Mouse (Mus musculus): ENCODE data around the gene Cpox. TPM values are rescaled to one million over a fixed set of nuclear protein-coding genes. Genes with fewer than 3 reads are reported as not detected.

The Cpox gene
- polyA plus RNA-seq, 1 experiment, result 29.8 TPM

DNA sequence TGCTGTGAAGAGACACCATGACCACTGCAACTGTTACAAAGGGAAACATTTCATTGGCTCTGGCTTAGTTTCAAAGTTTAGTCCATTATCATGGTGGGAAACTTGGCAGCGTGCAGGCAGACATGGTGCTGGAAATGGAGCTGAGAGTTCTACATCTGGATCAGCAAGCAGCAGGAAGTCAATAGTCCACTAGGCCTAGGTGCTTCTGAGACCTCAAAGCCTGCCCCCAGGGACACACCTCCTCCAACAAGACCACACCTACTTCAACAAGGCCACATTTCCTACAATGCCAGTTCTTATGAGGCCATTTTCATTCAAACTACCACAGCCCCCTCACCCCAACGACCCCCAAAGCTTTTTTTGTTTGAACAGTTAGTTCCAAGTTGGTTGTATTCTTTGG lies 40.4 kb upstream of the Cpox start:
- WGBS, result 68% methylated on average over 2 of the region's 2 CpGs

DNA sequence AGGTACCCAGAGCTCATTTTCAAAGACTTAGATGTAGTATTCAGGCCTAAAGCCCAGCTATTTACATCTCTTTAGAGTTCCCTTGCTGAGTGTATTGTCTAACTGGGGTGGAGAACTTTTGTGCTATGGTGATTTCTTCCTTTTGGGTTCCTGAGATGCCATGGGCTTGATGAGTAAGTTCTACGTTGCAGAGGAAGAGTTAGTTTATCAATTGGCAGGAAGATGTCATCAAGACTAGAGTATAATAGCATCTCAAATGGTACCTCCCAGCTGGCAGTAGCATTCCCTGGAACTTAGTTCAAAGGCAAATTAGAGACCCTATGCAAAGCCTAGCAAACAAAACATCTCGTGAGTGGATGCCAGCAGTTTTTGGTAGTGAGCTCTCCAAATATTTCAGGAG lies 34.2 kb upstream of the Cpox start:
- 68% methylated on average over 2 of the region's 2 CpGs for whole genome bisulfite sequencing
- no peaks in the 10 kb centered on the region; the same call in 1 of the 2 replicates for H3K27me3 ChIP-seq (replicated peaks; ENCODE audit: control insufficient read depth, insufficient read depth, low read length)
- TF ChIP-seq POLR2A (IDR thresholded peaks at IDR 0.05; ENCODE audit: low read depth, low read length), result no peak
- TF ChIP-seq CTCF (conservative IDR thresholded peaks at IDR 0.05; ENCODE audit: insufficient read depth, insufficient read length, low read depth, low read length), result no peak

More for the DNA sequence above, 40.4 kb upstream of the Cpox start:
- no peaks in the 10 kb centered on the region for H3K36me3 ChIP-seq (ENCODE audit: control insufficient read depth, insufficient read depth, low read length)
- no peak overlapping the region for H3K4me3 ChIP-seq (ENCODE audit: insufficient read depth, low read depth, low read length)
- no peak for DNase-seq
- no peak overlapping the region for H3K27ac ChIP-seq (ENCODE audit: insufficient read depth, low read depth, low read length)
- no peaks in the 10 kb centered on the region for H3K4me1 ChIP-seq (ENCODE audit: control insufficient read depth, insufficient read depth, low read length)
- TF ChIP-seq POLR2A (IDR thresholded peaks at IDR 0.05; ENCODE audit: low read depth, low read length) (no peak), CTCF (conservative IDR thresholded peaks at IDR 0.05; ENCODE audit: insufficient read depth, insufficient read length, low read depth, low read length) (no peak)
- no peaks in the 10 kb centered on the region for H3K27me3 ChIP-seq (replicated peaks; ENCODE audit: control insufficient read depth, insufficient read depth, low read length)

DNA sequence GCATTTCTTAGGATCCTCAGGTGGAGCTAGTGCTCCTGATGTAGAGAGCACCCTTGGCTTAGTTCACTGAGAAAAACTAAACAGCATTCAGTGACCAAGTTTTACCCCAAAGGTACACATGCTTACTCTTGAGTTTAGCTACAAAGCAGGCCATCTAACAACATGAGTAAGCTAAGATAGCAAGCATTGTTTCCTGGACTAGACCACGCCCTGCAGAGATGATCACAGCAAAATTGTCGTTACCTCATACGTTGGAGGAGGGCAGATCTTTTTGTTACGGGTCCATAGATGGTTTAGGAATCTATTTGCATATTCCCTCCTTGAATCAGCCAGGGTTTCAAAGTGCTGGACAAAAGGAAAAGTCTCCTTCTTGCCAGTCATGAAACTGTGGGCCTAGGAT lies 32.6 kb upstream of the Cpox start:
- H3K4me1 ChIP-seq (ENCODE audit: control insufficient read depth, insufficient read depth, low read length), result no peaks in the 10 kb centered on the region
- no peaks in the 10 kb centered on the region for H3K36me3 ChIP-seq (ENCODE audit: control insufficient read depth, insufficient read depth, low read length)
- no peak overlapping the region for H3K4me3 ChIP-seq (ENCODE audit: insufficient read depth, low read depth, low read length)
- no peak for DNase-seq
- WGBS, result 83% methylated on average over 4 of the region's 4 CpGs
- no peaks in the 10 kb centered on the region; the same call in 1 of the 2 replicates for H3K27me3 ChIP-seq (replicated peaks; ENCODE audit: control insufficient read depth, insufficient read depth, low read length)
- TF ChIP-seq POLR2A (IDR thresholded peaks at IDR 0.05; ENCODE audit: low read depth, low read length), result no peak
- TF ChIP-seq CTCF (conservative IDR thresholded peaks at IDR 0.05; ENCODE audit: insufficient read depth, insufficient read length, low read depth, low read length), result no peak
- H3K27ac ChIP-seq (ENCODE audit: insufficient read depth, low read depth, low read length), result no peak overlapping the region

More for the DNA sequence above, 34.2 kb upstream of the Cpox start:
- DNase-seq, result no peak
- Histone ChIP-seq H3K27ac (ENCODE audit: insufficient read depth, low read depth, low read length) (no peak overlapping the region), H3K36me3 (ENCODE audit: control insufficient read depth, insufficient read depth, low read length) (no peaks in the 10 kb centered on the region), H3K4me1 (ENCODE audit: control insufficient read depth, insufficient read depth, low read length) (no peaks in the 10 kb centered on the region), H3K4me3 (ENCODE audit: insufficient read depth, low read depth, low read length) (no peak overlapping the region)

- WGBS, result 43% methylated on average over 7 of the region's 7 CpGs
- Histone ChIP-seq H3K27me3 (replicated peaks; ENCODE audit: control insufficient read depth, insufficient read depth, low read length) (no peaks in the 10 kb centered on the region; the same call in 1 of the 2 replicates), H3K36me3 (ENCODE audit: control insufficient read depth, insufficient read depth, low read length) (no peaks in the 10 kb centered on the region), H3K27ac (ENCODE audit: insufficient read depth, low read depth, low read length) (no peak overlapping the region), H3K4me3 (ENCODE audit: insufficient read depth, low read depth, low read length) (no peak overlapping the region), H3K4me1 (ENCODE audit: control insufficient read depth, insufficient read depth, low read length) (no peaks in the 10 kb centered on the region)
- DNase-seq, result no peak
- TF ChIP-seq POLR2A (IDR thresholded peaks at IDR 0.05; ENCODE audit: low read depth, low read length), result no peak
- no peak for TF ChIP-seq CTCF (conservative IDR thresholded peaks at IDR 0.05; ENCODE audit: insufficient read depth, insufficient read length, low read depth, low read length)
Observed at GRCm38 (mm10) chr16:58638016-58638415, 32.1 kb upstream of the Cpox start.

DNA sequence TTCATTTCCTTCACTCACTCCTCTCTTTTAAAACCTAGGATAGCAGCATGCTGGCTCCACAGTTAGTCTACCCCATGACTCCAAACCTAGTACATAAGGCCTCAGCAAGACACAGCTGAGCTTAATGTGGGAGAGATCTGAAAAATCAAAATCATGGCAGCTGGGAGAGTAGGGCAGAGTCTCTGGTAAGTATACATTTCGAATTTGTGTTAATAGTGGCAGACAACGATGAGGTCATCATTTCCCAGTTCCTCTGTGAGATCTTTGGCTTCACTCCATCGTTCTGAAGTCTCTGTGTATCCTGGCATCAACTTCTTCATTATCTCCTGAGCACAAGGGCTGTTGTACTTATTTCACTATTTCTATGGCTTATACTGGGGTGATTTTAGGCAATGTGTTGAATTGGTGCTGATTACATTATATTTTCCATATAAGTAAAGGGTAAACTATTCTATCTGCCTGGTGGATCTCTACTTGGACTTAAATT lies 31.4 kb upstream of the Cpox start, which contains the start of gene E330017A01Rik:
Gene E330017A01Rik, minus strand, starts transcription at position 51 of the 487 bp plus-strand sequence.
- DNase-seq, result no peak
- 69% methylated on average over 3 of the region's 3 CpGs for WGBS
- Histone ChIP-seq H3K36me3 (ENCODE audit: control insufficient read depth, insufficient read depth, low read length) (no peaks in the 10 kb centered on the region), H3K4me3 (ENCODE audit: insufficient read depth, low read depth, low read length) (no peak within 1 kb of the TSS), H3K27ac (ENCODE audit: insufficient read depth, low read depth, low read length) (no peak within 1 kb of the TSS), H3K27me3 (replicated peaks; ENCODE audit: control insufficient read depth, insufficient read depth, low read length) (no peaks in the 10 kb centered on the region; the same call in 1 of the 2 replicates), H3K4me1 (ENCODE audit: control insufficient read depth, insufficient read depth, low read length) (no peaks in the 10 kb centered on the region)
- TF ChIP-seq CTCF (conservative IDR thresholded peaks at IDR 0.05; ENCODE audit: insufficient read depth, insufficient read length, low read depth, low read length) (no peak), POLR2A (IDR thresholded peaks at IDR 0.05; ENCODE audit: low read depth, low read length) (no peak)

- DNase-seq, result no peak
- H3K36me3 ChIP-seq (ENCODE audit: control insufficient read depth, insufficient read depth, low read length), result no peaks in the 10 kb centered on the region
- no peaks in the 10 kb centered on the region for H3K27me3 ChIP-seq (replicated peaks; ENCODE audit: control insufficient read depth, insufficient read depth, low read length)
- no peak overlapping the region for H3K27ac ChIP-seq (ENCODE audit: insufficient read depth, low read depth, low read length)
- H3K4me1 ChIP-seq (ENCODE audit: control insufficient read depth, insufficient read depth, low read length), result no peaks in the 10 kb centered on the region
- TF ChIP-seq CTCF (conservative IDR thresholded peaks at IDR 0.05; ENCODE audit: insufficient read depth, insufficient read length, low read depth, low read length) (no peak), POLR2A (IDR thresholded peaks at IDR 0.05; ENCODE audit: low read depth, low read length) (no peak)
- H3K4me3 ChIP-seq (ENCODE audit: insufficient read depth, low read depth, low read length), result no peak overlapping the region
- WGBS, result 94% methylated on average over 10 of the region's 10 CpGs
Observed at GRCm38 (mm10) chr16:58649979-58650378, 20.1 kb upstream of the Cpox start.

GRCm38 (mm10) chr16:58655751-58656150 lies 14.3 kb upstream of the Cpox start:
- H3K4me3 ChIP-seq (ENCODE audit: insufficient read depth, low read depth, low read length), result no peak overlapping the region
- H3K4me1 ChIP-seq (ENCODE audit: control insufficient read depth, insufficient read depth, low read length), result no peaks in the 10 kb centered on the region
- H3K36me3 ChIP-seq (ENCODE audit: control insufficient read depth, insufficient read depth, low read length), result no peaks in the 10 kb centered on the region
- no peaks in the 10 kb centered on the region for H3K27me3 ChIP-seq (replicated peaks; ENCODE audit: control insufficient read depth, insufficient read depth, low read length)
- TF ChIP-seq CTCF (conservative IDR thresholded peaks at IDR 0.05; ENCODE audit: insufficient read depth, insufficient read length, low read depth, low read length) (no peak), POLR2A (IDR thresholded peaks at IDR 0.05; ENCODE audit: low read depth, low read length) (no peak)
- H3K27ac ChIP-seq (ENCODE audit: insufficient read depth, low read depth, low read length), result no peak overlapping the region
- DNase-seq, result no peak
